Mouse (Mus musculus) liver, adult 2 months (tissue): ENCODE data around the gene 2610301B20Rik. TPM values are rescaled to one million over a fixed set of nuclear protein-coding genes. Genes with fewer than 3 reads are reported as not detected.

Source experiments
- DNase-seq: peaks from one replicate; pipeline ENCODE4 v3.0.0-alpha.2; 2011; ENCODE audit warnings: low read depth, low spot score; ENCODE audit errors: extremely low read depth
- H3K27ac ChIP-seq: fragments of 200-500 bp; replicated peaks from 2 replicates; pipeline ENCODE4 v1.5.1; 2012; ENCODE audit warnings: low read depth, mild to moderate bottlenecking, control low read depth, inconsistent platforms, low read length; ENCODE audit not compliant: insufficient read depth
- H3K27me3 ChIP-seq: fragments of 200-500 bp; 2 replicates; pipeline ENCODE4 v1.6.1; 2012; ENCODE audit warnings: mild to moderate bottlenecking, moderate library complexity, low read length, inconsistent platforms; ENCODE audit not compliant: control insufficient read depth, insufficient read depth
- H3K36me3 ChIP-seq: fragments of 200-500 bp; 2 replicates; pipeline ENCODE4 v1.6.1; 2012; ENCODE audit warnings: low read length, inconsistent platforms; ENCODE audit not compliant: control insufficient read depth, insufficient read depth
- H3K4me1 ChIP-seq: fragments of 200-500 bp; 2 replicates; pipeline ENCODE4 v1.6.1; 2011; ENCODE audit warnings: low read length; ENCODE audit not compliant: control insufficient read depth, insufficient read depth
- H3K4me3 ChIP-seq: fragments of 200-500 bp; 2 replicates; pipeline ENCODE4 v1.5.1; 2011; ENCODE audit warnings: low read depth, mild to moderate bottlenecking, control low read depth, low read length, moderate library complexity; ENCODE audit not compliant: insufficient read depth
- H3K79me2 ChIP-seq: fragments of 200-500 bp; 2 replicates; pipeline ENCODE4 v1.6.1; 2012; ENCODE audit warnings: inconsistent platforms, mild to moderate bottlenecking, low read length, moderate library complexity; ENCODE audit not compliant: control insufficient read depth, insufficient read depth
- H3K9ac ChIP-seq: fragments of 200-500 bp; 2 replicates; pipeline ENCODE4 v1.6.1; 2012; ENCODE audit warnings: low read depth, mild to moderate bottlenecking, control low read depth, inconsistent platforms, low read length
- CTCF ChIP-seq: fragments of 200-500 bp; IDR thresholded peaks from 2 replicates; pipeline ENCODE4 v1.5.1; 2011; ENCODE audit warnings: low read depth, low read length, control low read depth
- POLR2A ChIP-seq: fragments of 200-500 bp; IDR thresholded peaks from 2 replicates; pipeline ENCODE4 v1.6.1; 2011; ENCODE audit warnings: low read length, control low read depth; ENCODE audit not compliant: insufficient read depth; ENCODE audit errors: extremely low read depth
- WGBS: fragments of 180-500 bp; shearing (Covaris S2); methylation state at CpG from one replicate; pipeline ENCODE4 v1.1.7; 2018; 5-methylcytosine and 5-hydroxymethylcytosine counted together
- polyA plus RNA-seq: library from polyadenylated mRNA; depleted of rRNA; stranded (reverse); fragments of >200 nt; gene quantifications from 2 replicates; pipeline ENCODE4 v1.2.3, GENCODE M21; 2012; rRNA removed
- total RNA-seq: library from RNA; depleted of rRNA; stranded (reverse); fragments of >200 nt; gene quantifications from 2 replicates; pipeline ENCODE4 v1.2.3, GENCODE M21; 2014; rRNA removed

Gene 2610301B20Rik
- total RNA-seq (2.7 and 3.0 TPM in 2 replicates), polyA plus RNA-seq (1.6 and 1.9 TPM in 2 replicates)

DNA sequence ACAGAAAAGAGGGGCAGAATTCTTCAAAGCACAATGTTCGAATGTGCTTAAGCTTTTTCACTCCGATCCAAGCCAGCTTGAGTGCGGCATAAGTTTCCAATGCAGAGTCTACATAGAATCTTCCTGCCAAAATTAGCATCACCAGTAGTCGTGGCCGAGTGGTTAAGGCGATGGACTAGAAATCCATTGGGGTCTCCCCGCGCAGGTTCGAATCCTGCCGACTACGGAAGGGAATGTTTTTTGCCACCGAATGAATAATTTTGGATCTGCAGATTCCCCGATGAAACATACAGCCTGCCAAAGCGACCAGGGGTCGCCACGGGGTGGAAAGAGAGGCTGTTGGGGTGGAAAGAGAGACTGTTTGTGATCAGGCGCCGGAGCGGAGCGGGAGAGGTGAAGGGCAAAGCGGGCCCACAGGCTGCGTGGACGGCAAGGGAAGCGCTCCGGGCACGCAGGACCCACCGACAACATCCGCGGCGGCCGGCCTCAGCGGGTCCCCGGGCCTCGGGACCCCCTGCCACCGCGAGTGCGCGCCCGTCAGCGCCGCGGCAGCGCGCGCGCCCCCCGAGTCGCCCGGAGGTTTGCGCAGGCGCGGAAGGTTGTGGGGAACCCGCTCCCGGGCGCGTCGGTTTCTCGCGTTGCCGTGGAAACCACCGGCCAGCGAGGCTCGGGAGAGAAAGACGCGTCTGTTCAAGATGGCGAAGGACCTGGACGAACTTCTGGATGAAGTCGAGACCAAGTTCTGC lies at the start of gene 2610301B20Rik:
2610301B20Rik (plus strand) TSS at position 579 of the 746 bp plus-strand sequence.
- under 1% methylated on average over 67 of the region's 68 CpGs for WGBS
- peak; percentile 70 for DNase-seq
- peak within 1 kb of the TSS; percentile 93 for H3K27ac ChIP-seq
- H3K27me3 ChIP-seq = no peaks in the 10 kb centered on the region
- peak within 1 kb of the TSS; percentile 97 for H3K9ac ChIP-seq
- no peaks in the 10 kb centered on the region for H3K79me2 ChIP-seq
- 0 out of 2 replicates have a peak, but pooled peaks have one; percentile 3 for TF ChIP-seq POLR2A
- TF ChIP-seq CTCF = no peak
- no peaks in the 10 kb centered on the region for H3K36me3 ChIP-seq
- peak within 1 kb of the TSS; percentile 92 for H3K4me3 ChIP-seq
- peaks cover 2% of the 10 kb centered on the region; the same call in 1 of the 2 replicates for H3K4me1 ChIP-seq

DNA sequence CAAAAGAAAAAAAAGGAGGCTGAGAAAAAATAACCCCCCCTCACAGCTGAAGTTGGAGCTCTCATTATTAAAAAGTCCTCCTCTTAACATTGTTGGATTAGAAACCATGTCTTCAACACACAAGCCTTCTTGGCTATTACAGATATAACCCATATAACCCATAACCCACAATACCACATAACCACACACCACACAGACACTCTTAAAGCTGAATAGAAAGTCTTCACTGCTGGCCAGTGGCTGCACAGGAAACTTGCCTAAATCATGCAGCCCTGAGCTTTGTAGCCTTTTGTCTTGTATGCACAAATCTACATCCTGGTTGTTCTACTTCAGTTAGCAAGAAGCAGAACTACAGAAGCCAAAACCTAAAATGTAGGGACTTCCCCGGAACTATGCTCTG lies 41.0 kb upstream of the 2610301B20Rik start:
- Histone ChIP-seq H3K9ac (no peak overlapping the region), H3K79me2 (no peaks in the 10 kb centered on the region), H3K4me3 (no peak overlapping the region), H3K36me3 (no peaks in the 10 kb centered on the region), H3K4me1 (no peaks in the 10 kb centered on the region), H3K27ac (no peak overlapping the region), H3K27me3 (no peaks in the 10 kb centered on the region)
- DNase-seq = no peak
- 86% methylated on average over 1 of the region's 1 CpGs for WGBS
- TF ChIP-seq CTCF = no peak
- no peak for TF ChIP-seq POLR2A

DNA sequence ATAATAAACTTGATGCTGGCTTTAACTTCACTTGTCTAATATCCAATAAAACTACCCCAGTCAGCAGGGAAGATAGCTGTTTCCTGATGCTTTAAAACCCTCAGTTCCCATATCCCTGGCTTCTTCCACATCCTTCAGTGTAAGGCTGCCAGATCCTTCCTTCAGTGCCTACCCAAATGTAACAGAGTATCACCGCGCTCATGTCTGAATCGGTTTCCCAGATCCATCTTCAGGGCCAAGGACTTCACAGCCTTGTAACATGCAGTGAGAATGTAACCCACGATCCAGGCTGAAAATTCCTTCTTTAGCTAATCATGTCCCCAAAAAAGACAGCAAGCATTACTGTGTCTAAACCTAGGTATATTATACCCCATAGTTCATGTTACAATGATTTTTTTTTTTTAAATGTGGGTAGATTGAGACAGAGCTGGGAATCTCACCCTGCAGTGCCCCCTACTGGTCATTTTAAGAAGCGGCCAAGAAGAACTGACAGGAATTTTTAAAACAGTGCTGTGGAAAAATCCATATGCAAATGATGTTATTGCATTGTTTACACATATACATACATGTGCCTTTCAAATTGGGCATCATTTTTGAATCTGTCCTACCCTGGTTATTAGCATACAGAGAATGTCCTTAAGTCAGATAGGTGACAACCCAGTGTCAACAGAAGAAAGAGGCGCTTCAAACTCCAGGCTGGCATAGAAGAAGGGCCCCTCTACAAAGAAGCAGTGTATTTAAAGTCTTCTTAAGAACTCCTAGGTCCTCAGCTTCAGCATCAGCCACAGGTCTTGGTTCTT lies 38.8 kb upstream of the 2610301B20Rik start:
- Histone ChIP-seq H3K4me1 (no peaks in the 10 kb centered on the region), H3K9ac (no peak overlapping the region), H3K27ac (no peak overlapping the region), H3K27me3 (no peaks in the 10 kb centered on the region), H3K79me2 (no peaks in the 10 kb centered on the region), H3K4me3 (no peak overlapping the region), H3K36me3 (no peaks in the 10 kb centered on the region)
- TF ChIP-seq POLR2A (no peak), CTCF (peak; percentile 24)
- WGBS = 76% methylated on average over 6 of the region's 6 CpGs
- peak; percentile 15 for DNase-seq

- DNase-seq = no peak
- no peaks in the 10 kb centered on the region for H3K4me1 ChIP-seq
- no peak overlapping the region for H3K4me3 ChIP-seq
- WGBS = 58% methylated on average over 7 of the region's 7 CpGs
- H3K9ac ChIP-seq = no peak overlapping the region
- TF ChIP-seq CTCF (no peak), POLR2A (no peak)
- H3K27ac ChIP-seq = no peak overlapping the region
- no peaks in the 10 kb centered on the region for H3K36me3 ChIP-seq
- H3K79me2 ChIP-seq = no peaks in the 10 kb centered on the region
- no peaks in the 10 kb centered on the region for H3K27me3 ChIP-seq
Observed at GRCm38 (mm10) chr4:10845848-10846247, 28.4 kb upstream of the 2610301B20Rik start.

DNA sequence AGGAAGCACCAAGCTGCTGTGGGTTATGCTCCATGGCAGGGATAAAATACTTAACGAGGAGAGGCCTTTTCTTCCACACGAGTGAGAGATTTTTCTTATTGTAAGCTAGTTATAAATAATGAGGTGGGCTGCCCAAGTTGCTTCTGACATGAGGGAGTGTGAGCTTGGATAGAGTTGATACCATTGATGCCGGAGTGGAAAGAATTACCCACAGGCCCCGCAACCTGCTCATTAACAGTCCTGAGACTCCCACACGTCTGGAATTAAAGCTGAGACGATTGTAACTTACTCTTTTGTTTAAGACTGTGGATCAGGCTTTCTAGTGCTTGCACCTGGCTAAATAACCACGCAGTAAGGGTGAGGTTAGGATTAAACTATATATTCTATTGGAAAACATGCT lies 24.5 kb upstream of the 2610301B20Rik start:
- Histone ChIP-seq H3K4me3 (no peak overlapping the region), H3K4me1 (no peaks in the 10 kb centered on the region), H3K79me2 (no peaks in the 10 kb centered on the region), H3K27me3 (no peaks in the 10 kb centered on the region), H3K9ac (no peak overlapping the region), H3K27ac (no peak overlapping the region), H3K36me3 (no peaks in the 10 kb centered on the region)
- WGBS = 85% methylated on average over 7 of the region's 7 CpGs
- no peak for DNase-seq
- TF ChIP-seq POLR2A (no peak), CTCF (no peak)

DNA sequence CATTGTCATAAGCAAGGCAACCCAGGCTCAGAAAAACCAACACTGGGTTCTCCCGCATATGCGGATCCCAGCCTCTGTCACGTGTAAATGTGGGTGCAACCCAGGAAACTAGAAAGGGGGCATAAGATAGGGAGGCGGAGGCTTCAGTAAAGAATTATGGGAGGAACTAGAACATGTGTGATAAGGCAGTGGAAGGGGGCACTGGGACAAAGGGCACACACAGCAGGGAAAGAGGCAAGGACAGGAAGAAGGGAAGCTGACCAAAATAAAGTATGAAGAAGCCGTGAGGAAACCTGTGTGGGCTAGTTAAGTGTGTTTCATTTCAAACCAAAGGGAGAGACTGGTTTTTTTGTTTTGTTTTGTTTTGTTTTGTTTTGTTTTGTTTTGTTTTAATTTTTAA lies 23.3 kb upstream of the 2610301B20Rik start:
- no peak for TF ChIP-seq POLR2A
- TF ChIP-seq CTCF = no peak
- Histone ChIP-seq H3K36me3 (no peaks in the 10 kb centered on the region), H3K4me3 (no peak overlapping the region), H3K4me1 (no peaks in the 10 kb centered on the region), H3K27ac (no peak overlapping the region), H3K9ac (no peak overlapping the region), H3K27me3 (no peaks in the 10 kb centered on the region), H3K79me2 (no peaks in the 10 kb centered on the region)
- no peak for DNase-seq
- WGBS = 62% methylated on average over 5 of the region's 5 CpGs
